Mouse (Mus musculus) ES-Bruce4 (cell line): ENCODE results near the gene Pam. TPM values are rescaled to one million over a fixed set of nuclear protein-coding genes. Genes with fewer than 3 reads are reported as not detected.

ENCODE experiments used
- H3K27ac ChIP-seq: 2 replicates; pipeline ENCODE4 v1.5.1; 2012; ENCODE audit warnings: low read length, inconsistent platforms; ENCODE audit not compliant: insufficient read depth
- H3K27me3 ChIP-seq: 2 replicates; pipeline ENCODE4 v1.6.1; 2012; ENCODE audit warnings: mild to moderate bottlenecking, low read length, inconsistent platforms; ENCODE audit not compliant: control insufficient read depth, poor library complexity, insufficient read depth, severe bottlenecking
- H3K36me3 ChIP-seq: 2 replicates; pipeline ENCODE4 v1.6.1; 2012; ENCODE audit warnings: inconsistent platforms, mild to moderate bottlenecking, low read length, moderate library complexity; ENCODE audit not compliant: control insufficient read depth, poor library complexity, insufficient read depth, severe bottlenecking
- H3K4me1 ChIP-seq: one replicate; pipeline ENCODE4 v1.8.1; 2011; ENCODE audit warnings: low read length; ENCODE audit not compliant: control insufficient read depth, insufficient read depth
- H3K4me3 ChIP-seq: 2 replicates; pipeline ENCODE4 v1.5.1; 2011; ENCODE audit warnings: low read depth, mild to moderate bottlenecking, low read length
- H3K9ac ChIP-seq: 2 replicates; pipeline ENCODE4 v1.6.1; 2012; ENCODE audit warnings: low read depth, mild to moderate bottlenecking, inconsistent platforms; ENCODE audit not compliant: poor library complexity, severe bottlenecking
- H3K9me3 ChIP-seq: replicated peaks from 2 replicates; pipeline ENCODE4 v1.6.1; 2012; ENCODE audit warnings: mild to moderate bottlenecking, low read length, inconsistent platforms; ENCODE audit not compliant: control insufficient read depth, poor library complexity, insufficient read depth, severe bottlenecking
- CTCF ChIP-seq: IDR thresholded peaks from one replicate; pipeline ENCODE4 v1.8.1; 2011; ENCODE audit warnings: low read depth, low read length
- EP300 ChIP-seq: IDR thresholded peaks from 2 replicates; pipeline ENCODE4 v1.6.1; 2011; ENCODE audit warnings: low read depth, low read length; ENCODE audit not compliant: insufficient read depth
- POLR2A ChIP-seq: IDR thresholded peaks from one replicate; pipeline ENCODE4 v1.8.1; 2011; ENCODE audit warnings: low read length; ENCODE audit not compliant: insufficient read depth
- polyA plus RNA-seq: library from polyadenylated mRNA; stranded (reverse); fragments of >200 nt; gene quantifications from 2 replicates; pipeline ENCODE4 v1.2.4, GENCODE M21; 2011; ENCODE audit warnings: low read depth; ENCODE audit not compliant: missing spikeins, insufficient read depth, insufficient read length

The Pam gene
- polyA plus RNA-seq, 1 experiment: 17.8 TPM

- H3K27ac ChIP-seq: no peak overlapping the region
- no peak for TF ChIP-seq EP300
- TF ChIP-seq POLR2A: no peak
- H3K4me1 ChIP-seq: no peaks in the 10 kb centered on the region
- no peaks in the 10 kb centered on the region for H3K9me3 ChIP-seq
- peaks cover 16% of the 10 kb centered on the region for H3K36me3 ChIP-seq
- no peaks in the 10 kb centered on the region for H3K27me3 ChIP-seq
- no peak overlapping the region for H3K9ac ChIP-seq
- no peak overlapping the region for H3K4me3 ChIP-seq
Measured at GRCm38 (mm10) chr1:97753216-97753615, 342.2 kb downstream of the Pam start.

DNA sequence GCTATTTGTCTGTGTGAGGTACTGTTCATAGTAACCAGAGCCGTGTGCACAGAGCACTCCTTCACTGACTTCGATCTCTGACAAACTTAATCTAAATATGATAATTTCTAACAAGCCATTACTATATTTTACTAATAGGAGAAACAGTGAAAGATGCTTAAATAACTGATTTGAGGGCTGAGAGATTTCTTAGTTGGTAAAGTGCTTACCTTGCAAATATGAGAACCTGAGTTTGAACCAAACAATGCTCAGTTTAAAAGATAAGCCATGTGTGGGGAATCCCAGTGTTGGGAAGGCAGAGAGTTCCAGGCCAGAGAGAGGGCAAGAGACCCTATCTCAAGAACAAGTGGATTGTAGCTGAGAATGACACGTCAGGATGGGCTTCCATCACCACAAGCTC is 347.3 kb downstream of the Pam start:
- no peak overlapping the region for H3K27ac ChIP-seq
- no peaks in the 10 kb centered on the region for H3K9me3 ChIP-seq
- H3K27me3 ChIP-seq: no peaks in the 10 kb centered on the region
- TF ChIP-seq POLR2A (no peak), EP300 (no peak), CTCF (no peak)
- H3K4me3 ChIP-seq: no peak overlapping the region
- no peak overlapping the region for H3K9ac ChIP-seq
- no peaks in the 10 kb centered on the region for H3K4me1 ChIP-seq
- peaks cover 21% of the 10 kb centered on the region for H3K36me3 ChIP-seq

DNA sequence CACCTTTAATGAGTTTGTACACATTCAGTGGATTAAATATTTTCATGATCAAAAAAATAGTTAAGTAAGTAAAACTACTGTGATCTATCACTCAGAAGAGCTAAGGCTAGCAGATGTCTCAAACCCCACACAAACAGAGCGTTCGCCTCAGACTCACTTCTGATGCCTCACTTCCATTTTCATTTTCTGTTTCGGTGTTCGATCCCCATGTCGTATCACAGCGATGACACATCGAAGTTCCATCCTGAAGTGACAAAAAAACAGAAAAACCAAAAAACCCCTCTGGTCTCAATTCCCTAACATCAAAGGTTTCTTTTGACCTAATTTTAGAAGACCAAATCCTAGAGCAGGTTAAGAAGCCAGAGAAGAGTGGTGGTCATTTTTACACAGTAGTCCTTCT is 349.2 kb downstream of the Pam start:
- no peaks in the 10 kb centered on the region for H3K4me1 ChIP-seq
- H3K9me3 ChIP-seq: no peaks in the 10 kb centered on the region
- no peak overlapping the region for H3K27ac ChIP-seq
- peaks cover 16% of the 10 kb centered on the region for H3K36me3 ChIP-seq
- H3K4me3 ChIP-seq: no peak overlapping the region
- no peaks in the 10 kb centered on the region for H3K27me3 ChIP-seq
- no peak overlapping the region for H3K9ac ChIP-seq
- TF ChIP-seq CTCF (no peak), EP300 (no peak), POLR2A (no peak)

- no peak overlapping the region for H3K9ac ChIP-seq
- no peak overlapping the region for H3K27ac ChIP-seq
- TF ChIP-seq POLR2A (no peak), CTCF (no peak), EP300 (no peak)
- H3K36me3 ChIP-seq: peaks cover 14% of the 10 kb centered on the region
- no peaks in the 10 kb centered on the region for H3K4me1 ChIP-seq
- no peaks in the 10 kb centered on the region for H3K27me3 ChIP-seq
- H3K9me3 ChIP-seq: no peaks in the 10 kb centered on the region
- no peak overlapping the region for H3K4me3 ChIP-seq
Measured at GRCm38 (mm10) chr1:97745712-97746111, 349.7 kb downstream of the Pam start.
